Mouse (Mus musculus) CD4-positive, CD25-positive, alpha-beta regulatory T cell, adult 4 months (primary cell): ENCODE measurements around the gene Hmgcs1. TPM values are rescaled to one million over a fixed set of nuclear protein-coding genes. Genes with fewer than 3 reads are reported as not detected.

ENCODE experiments used
- ATAC-seq: one replicate; pipeline ENCODE4 v1.8.0; 2017
- polyA plus RNA-seq, 2 experiments: library from polyadenylated mRNA; unstranded; fragments of 100-300 nt; shearing (Covaris generic); gene quantifications; one replicate each; pipeline ENCODE4 v1.2.1; 2017

Hmgcs1 gene
- polyA plus RNA-seq, 2 experiments from 2014 or later: 47.8 to 54.1 TPM

DNA sequence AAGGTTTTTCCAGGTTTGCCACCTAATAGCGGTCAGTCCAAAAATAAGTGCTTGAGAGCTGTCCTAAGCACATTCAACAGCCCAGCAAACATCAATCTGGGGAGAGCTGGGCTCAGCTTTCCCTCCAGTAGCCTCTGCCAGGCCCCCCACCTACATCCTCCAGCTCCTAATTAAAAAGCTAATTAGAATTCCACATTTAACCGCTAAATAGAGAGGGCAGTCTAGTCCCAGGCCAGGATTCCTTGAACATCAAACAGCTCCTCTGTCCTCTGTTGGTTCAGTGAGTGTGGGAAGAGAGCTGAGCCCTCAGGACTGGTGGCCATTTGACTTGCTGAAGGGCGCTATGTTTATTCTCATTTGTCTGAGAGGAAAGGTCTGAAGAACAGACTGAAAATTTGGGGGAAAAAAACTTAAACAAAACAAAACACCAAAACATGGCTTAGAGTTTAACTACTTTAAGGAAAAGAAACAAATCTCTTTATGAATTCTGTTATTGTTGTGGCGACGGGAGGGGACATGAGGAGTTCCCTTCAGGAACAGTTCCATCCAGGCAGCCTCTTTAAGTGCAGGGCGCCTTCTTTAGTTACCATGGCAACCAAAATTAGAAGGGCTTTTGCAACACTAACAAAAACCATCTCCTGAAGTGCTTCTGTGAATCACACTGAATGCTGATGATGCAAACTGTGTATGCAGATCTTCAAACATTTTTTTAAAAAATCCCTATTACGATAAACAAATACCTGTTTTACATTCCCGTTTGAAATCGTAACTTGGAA is 63.9 kb downstream of the Hmgcs1 start:
- no peak for ATAC-seq

DNA sequence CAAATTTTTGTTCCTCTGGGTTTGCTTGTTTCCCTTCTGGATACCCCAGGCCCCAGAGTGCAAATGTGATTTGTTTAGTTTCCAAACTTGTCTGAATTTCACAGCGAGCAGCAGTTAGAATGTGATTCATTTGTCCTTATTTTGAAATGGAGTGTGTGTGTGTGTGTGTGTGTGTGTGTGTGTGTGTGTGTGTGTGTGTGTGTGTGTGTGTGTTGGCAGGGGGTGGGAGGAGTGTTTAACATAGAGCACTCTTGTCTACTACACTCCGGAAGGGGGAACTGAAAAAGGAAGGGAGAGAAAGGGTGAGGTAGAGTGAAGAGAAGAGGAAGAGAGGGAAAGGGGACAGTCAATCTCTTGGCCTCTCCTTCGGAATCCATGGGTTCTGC is 64.4 kb downstream of the Hmgcs1 start:
- ATAC-seq: no peak

DNA sequence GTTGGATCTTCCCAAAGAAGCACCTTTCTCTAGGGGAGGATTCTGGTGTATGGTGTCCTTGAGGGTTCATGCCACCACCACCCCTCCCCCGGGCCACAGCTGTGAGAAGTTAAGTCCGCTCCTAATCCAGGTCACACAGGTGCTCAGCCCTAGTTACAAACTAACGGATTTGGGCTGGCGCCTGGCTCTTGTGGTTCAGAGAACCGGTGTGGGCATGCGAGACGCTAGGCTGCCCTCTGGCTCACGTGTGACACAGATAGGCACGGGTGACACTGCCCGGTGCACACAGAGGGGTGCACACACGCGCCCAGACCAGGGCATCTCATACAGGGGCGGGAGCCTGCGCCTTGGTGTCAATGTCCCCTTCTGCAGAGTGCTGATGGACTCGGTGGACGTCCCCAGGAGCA is 65.0 kb downstream of the Hmgcs1 start:
- peak; percentile 26 for ATAC-seq

DNA sequence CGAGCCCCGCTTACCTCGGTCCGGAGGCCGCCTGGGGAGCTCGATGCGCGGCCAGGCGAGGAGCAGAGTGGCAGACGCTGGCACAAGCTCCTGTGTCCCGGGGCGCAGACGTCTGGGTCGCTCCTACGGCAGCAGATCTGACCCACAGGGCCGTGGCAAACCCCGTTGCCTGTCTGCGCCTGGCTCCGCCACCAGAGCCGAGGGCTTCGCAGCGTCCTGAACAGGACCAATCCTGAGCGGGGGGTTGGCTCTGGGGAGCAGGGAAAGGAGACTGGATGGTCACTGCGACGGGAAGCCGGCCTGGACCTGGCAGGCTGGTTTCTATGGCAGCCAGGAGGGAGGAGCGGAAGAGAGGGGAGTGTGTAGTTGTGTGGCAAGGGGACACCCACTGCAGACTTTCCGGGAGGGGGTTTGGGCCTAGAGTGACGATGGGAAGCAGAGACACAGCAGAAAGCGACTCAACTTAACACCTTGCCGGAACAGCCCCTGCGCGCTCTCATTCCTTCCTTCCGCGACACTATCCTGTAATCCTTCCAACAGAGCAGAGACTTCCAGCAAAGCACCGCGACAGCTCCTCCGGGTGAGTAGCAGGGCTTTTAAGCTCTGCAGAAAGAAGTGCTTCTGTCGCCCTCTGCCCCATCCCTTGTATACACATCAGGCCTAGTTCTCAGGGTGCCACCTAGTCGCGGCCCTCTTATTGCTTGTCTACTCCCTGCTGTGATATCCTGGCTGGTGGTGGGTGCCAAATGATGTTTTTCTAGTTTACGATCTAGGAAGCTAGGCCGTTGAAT is 65.7 kb downstream of the Hmgcs1 start, which contains the start of gene Nim1k:
Nim1k (minus strand) TSS at position 202 of the 791 bp plus-strand sequence.
- peak; percentile 77 for ATAC-seq

DNA sequence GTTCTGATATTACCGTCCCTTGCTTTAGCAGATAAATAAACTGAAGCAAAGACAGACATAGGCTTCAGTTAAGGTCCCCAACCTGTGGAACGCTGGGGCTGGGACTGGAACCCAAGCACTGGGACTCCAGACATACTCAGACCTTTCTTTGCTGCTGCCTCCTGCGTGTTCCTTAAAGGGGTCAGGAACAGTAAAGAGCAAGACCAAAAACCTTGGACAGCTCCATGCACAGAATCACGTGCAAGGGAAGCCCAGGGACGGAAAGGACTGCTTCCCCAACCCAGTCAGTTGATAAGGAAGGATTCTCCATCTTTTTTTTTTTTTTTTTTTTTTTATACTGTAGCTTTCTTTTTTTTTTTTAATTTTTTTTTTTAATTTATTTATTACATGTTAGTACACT is 66.7 kb downstream of the Hmgcs1 start:
- no peak for ATAC-seq

Other genes with a start within 250 kb of the Hmgcs1 start
- gene 4833420G17Rik, start 227.6 kb upstream of the Hmgcs1 start, polyA plus RNA-seq: 100 to 1,000 TPM; 115 to 139 TPM
- gene Tmem267, start 202.3 kb upstream of the Hmgcs1 start, polyA plus RNA-seq: 1 to 10 TPM; 2.4 to 3.6 TPM
- not detected for gene 3110070M22Rik, start 202.0 kb upstream of the Hmgcs1 start, polyA plus RNA-seq
- not detected for gene Ccl28, start 66.6 kb upstream of the Hmgcs1 start, polyA plus RNA-seq
- gene Nim1k, start 65.5 kb downstream of the Hmgcs1 start, polyA plus RNA-seq: 1 to 10 TPM in 1 of 2 experiments, under 1 TPM in 1; 0.75 to 1.1 TPM
- 10 to 100 TPM; 26.1 to 29.2 TPM for gene Zfp131, start 100.5 kb downstream of the Hmgcs1 start, polyA plus RNA-seq
- gene AF067063, start 139.8 kb downstream of the Hmgcs1 start, polyA plus RNA-seq: not detected
- not detected for gene D13Ertd608e, start 145.6 kb downstream of the Hmgcs1 start, polyA plus RNA-seq
- not detected for gene Tcstv1, start 204.4 kb downstream of the Hmgcs1 start, polyA plus RNA-seq
- not detected for gene Gm21761, start 238.9 kb downstream of the Hmgcs1 start, polyA plus RNA-seq